Mouse (Mus musculus): Measurements from ENCODE around the gene Myo1d. TPM values are rescaled to one million over a fixed set of nuclear protein-coding genes. Genes with fewer than 3 reads are reported as not detected.

The Myo1d gene
- polyA plus RNA-seq, 1 experiment: 5.9 TPM

DNA sequence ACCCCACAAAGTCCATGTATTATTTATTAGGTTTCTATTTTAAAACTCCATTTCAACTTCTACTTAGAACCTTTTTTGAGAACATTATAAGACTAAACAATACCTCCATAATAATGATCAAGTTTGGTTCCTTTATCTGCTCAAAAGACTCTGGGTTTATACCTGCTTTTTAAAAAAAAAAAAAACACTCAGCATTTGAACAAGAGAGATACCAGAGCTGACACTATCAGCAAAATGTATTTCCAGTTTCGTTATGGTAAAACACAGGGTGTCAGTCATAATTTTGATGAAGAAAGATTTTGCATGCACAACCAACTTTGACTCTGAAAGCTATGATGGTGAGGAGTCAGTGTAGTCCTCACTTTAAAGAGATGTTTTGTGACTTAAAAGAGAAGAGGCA, 28.7 kb downstream of the Myo1d start:
- H3K27me3 ChIP-seq (ENCODE audit: control insufficient read depth, insufficient read depth, low read length): no peaks in the 10 kb centered on the region
- no peak overlapping the region for H3K4me3 ChIP-seq (ENCODE audit: control insufficient read depth, insufficient read depth, low read length)
- H3K27ac ChIP-seq (ENCODE audit: control insufficient read depth, insufficient read depth, low read length): no peak overlapping the region
- WGBS: 89% methylated on average over 1 of the region's 1 CpGs
- H3K4me1 ChIP-seq (replicated peaks; ENCODE audit: control insufficient read depth, insufficient read depth, low read length): no peaks in the 10 kb centered on the region
- TF ChIP-seq CTCF (IDR thresholded peaks at IDR 0.05; ENCODE audit: borderline replicate concordance, control insufficient read depth, extremely low read depth, insufficient read depth, low read length, poor library complexity): no peak
- no peak for TF ChIP-seq POLR2A (IDR thresholded peaks at IDR 0.05; ENCODE audit: control insufficient read depth, extremely low read depth, insufficient read depth, low read length, poor library complexity)
- no peaks in the 10 kb centered on the region for H3K36me3 ChIP-seq (ENCODE audit: control insufficient read depth, insufficient read depth, low read length)
- DNase-seq: no peak

- Histone ChIP-seq H3K4me1 (replicated peaks; ENCODE audit: control insufficient read depth, insufficient read depth, low read length) (no peaks in the 10 kb centered on the region), H3K27ac (ENCODE audit: control insufficient read depth, insufficient read depth, low read length) (no peak overlapping the region), H3K27me3 (ENCODE audit: control insufficient read depth, insufficient read depth, low read length) (no peaks in the 10 kb centered on the region), H3K4me3 (ENCODE audit: control insufficient read depth, insufficient read depth, low read length) (no peak overlapping the region), H3K36me3 (ENCODE audit: control insufficient read depth, insufficient read depth, low read length) (no peaks in the 10 kb centered on the region)
- 95% methylated on average over 1 of the region's 1 CpGs for WGBS
- no peak for DNase-seq
- TF ChIP-seq POLR2A (IDR thresholded peaks at IDR 0.05; ENCODE audit: control insufficient read depth, extremely low read depth, insufficient read depth, low read length, poor library complexity) (no peak), CTCF (IDR thresholded peaks at IDR 0.05; ENCODE audit: borderline replicate concordance, control insufficient read depth, extremely low read depth, insufficient read depth, low read length, poor library complexity) (no peak)
Measured at GRCm38 (mm10) chr11:80749187-80749586, 30.6 kb downstream of the Myo1d start.

DNA sequence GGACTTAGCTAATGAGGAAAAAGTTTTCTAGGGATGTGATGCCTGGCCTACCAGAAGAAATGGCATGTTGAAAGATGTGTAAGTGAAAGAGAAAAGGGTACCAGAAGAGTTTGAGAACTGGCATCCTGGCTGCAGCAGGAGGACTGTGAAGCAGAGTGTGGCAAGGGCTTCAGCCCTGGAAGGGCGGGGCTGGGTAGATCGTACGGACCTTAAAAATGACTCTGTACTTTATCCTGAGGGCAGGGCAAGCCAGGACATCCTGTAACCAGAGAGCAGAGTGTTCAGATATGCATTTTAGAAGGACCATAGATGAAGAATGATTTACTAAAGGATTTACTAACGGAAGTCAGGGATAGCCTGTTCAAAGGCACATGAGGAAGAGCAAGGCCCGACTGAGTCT, 34.4 kb downstream of the Myo1d start:
- Histone ChIP-seq H3K4me3 (ENCODE audit: control insufficient read depth, insufficient read depth, low read length) (no peak overlapping the region), H3K27ac (ENCODE audit: control insufficient read depth, insufficient read depth, low read length) (no peak overlapping the region), H3K27me3 (ENCODE audit: control insufficient read depth, insufficient read depth, low read length) (no peaks in the 10 kb centered on the region), H3K4me1 (replicated peaks; ENCODE audit: control insufficient read depth, insufficient read depth, low read length) (no peaks in the 10 kb centered on the region), H3K36me3 (ENCODE audit: control insufficient read depth, insufficient read depth, low read length) (no peaks in the 10 kb centered on the region)
- no peak for TF ChIP-seq POLR2A (IDR thresholded peaks at IDR 0.05; ENCODE audit: control insufficient read depth, extremely low read depth, insufficient read depth, low read length, poor library complexity)
- no peak for TF ChIP-seq CTCF (IDR thresholded peaks at IDR 0.05; ENCODE audit: borderline replicate concordance, control insufficient read depth, extremely low read depth, insufficient read depth, low read length, poor library complexity)
- 92% methylated on average over 5 of the region's 5 CpGs for WGBS
- DNase-seq: no peak

DNA sequence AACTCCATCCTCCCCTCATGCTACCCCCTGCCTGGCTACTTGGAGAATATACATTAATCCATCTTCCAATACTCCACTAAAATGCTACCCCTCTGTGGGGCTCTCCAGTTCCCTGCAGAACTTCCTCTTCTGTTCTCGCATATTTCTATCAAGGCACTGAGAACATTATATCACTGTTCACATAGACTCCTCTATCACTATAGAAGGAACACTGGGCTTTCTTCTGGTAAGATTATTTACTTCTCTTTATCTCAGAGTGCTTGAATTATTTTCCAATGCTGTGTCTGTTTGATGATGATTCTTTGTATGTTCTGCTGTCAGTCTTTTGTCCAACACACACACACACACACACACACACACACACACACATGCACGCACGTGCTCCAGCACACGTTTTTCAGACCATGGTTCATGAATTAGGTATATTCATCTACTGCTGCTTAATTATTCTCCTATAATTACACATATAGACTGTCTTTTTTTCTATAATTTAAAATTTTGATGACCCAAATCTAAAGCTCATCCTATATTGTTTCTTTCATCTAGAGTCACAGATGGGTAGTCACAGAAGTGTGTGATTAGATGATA, 35.9 kb downstream of the Myo1d start:
- H3K36me3 ChIP-seq (ENCODE audit: control insufficient read depth, insufficient read depth, low read length): no peaks in the 10 kb centered on the region
- DNase-seq: no peak
- WGBS: 55% methylated on average over 4 of the region's 4 CpGs
- no peaks in the 10 kb centered on the region for H3K27me3 ChIP-seq (ENCODE audit: control insufficient read depth, insufficient read depth, low read length)
- no peak overlapping the region for H3K27ac ChIP-seq (ENCODE audit: control insufficient read depth, insufficient read depth, low read length)
- no peaks in the 10 kb centered on the region for H3K4me1 ChIP-seq (replicated peaks; ENCODE audit: control insufficient read depth, insufficient read depth, low read length)
- TF ChIP-seq CTCF (IDR thresholded peaks at IDR 0.05; ENCODE audit: borderline replicate concordance, control insufficient read depth, extremely low read depth, insufficient read depth, low read length, poor library complexity) (no peak), POLR2A (IDR thresholded peaks at IDR 0.05; ENCODE audit: control insufficient read depth, extremely low read depth, insufficient read depth, low read length, poor library complexity) (no peak)
- H3K4me3 ChIP-seq (ENCODE audit: control insufficient read depth, insufficient read depth, low read length): no peak overlapping the region

DNA sequence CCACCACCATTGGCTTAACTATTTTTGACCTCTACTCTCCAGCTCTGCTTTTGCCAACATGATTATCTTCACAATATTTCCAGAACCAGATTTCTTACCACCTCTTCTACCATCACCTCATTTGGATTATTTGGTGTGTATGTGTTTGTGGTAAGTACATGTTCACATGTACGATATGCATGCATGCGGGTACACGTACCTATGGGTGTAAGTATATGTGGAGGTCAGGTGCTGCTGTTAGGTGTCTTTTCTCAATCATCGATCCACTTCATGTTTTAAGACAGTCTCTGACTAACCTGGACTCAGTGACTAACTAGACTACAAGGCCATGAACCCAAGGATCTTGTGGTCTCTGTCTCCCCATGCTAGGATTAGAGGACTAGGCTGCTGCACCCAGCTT, 37.4 kb downstream of the Myo1d start:
- no peak for DNase-seq
- Histone ChIP-seq H3K36me3 (ENCODE audit: control insufficient read depth, insufficient read depth, low read length) (no peaks in the 10 kb centered on the region), H3K4me3 (ENCODE audit: control insufficient read depth, insufficient read depth, low read length) (no peak overlapping the region), H3K4me1 (replicated peaks; ENCODE audit: control insufficient read depth, insufficient read depth, low read length) (no peaks in the 10 kb centered on the region), H3K27ac (ENCODE audit: control insufficient read depth, insufficient read depth, low read length) (no peak overlapping the region), H3K27me3 (ENCODE audit: control insufficient read depth, insufficient read depth, low read length) (no peaks in the 10 kb centered on the region)
- TF ChIP-seq CTCF (IDR thresholded peaks at IDR 0.05; ENCODE audit: borderline replicate concordance, control insufficient read depth, extremely low read depth, insufficient read depth, low read length, poor library complexity): no peak
- no peak for TF ChIP-seq POLR2A (IDR thresholded peaks at IDR 0.05; ENCODE audit: control insufficient read depth, extremely low read depth, insufficient read depth, low read length, poor library complexity)
- WGBS: 96% methylated on average over 4 of the region's 4 CpGs

DNA sequence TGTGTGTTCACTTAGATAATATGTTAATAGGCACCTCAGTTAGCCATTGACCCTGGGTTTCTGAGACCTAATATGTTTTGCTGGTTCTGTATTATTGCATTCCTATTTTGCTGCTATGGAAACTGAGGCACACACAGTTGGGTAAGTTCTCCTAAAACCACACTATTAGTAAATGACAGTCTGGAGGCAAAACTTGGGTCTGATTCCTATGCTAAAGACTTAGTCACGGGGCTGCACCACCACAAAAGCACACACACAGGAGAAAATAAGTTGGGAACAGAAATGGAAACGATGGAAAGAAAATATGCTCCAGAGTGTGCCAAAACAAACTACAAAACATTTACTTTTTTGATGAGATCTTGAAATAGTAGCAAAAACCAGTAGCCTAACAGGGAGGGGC, 45.1 kb downstream of the Myo1d start:
- Histone ChIP-seq H3K27ac (ENCODE audit: control insufficient read depth, insufficient read depth, low read length) (no peak overlapping the region), H3K4me1 (replicated peaks; ENCODE audit: control insufficient read depth, insufficient read depth, low read length) (no peaks in the 10 kb centered on the region), H3K36me3 (ENCODE audit: control insufficient read depth, insufficient read depth, low read length) (no peaks in the 10 kb centered on the region), H3K27me3 (ENCODE audit: control insufficient read depth, insufficient read depth, low read length) (no peaks in the 10 kb centered on the region; the same call in 1 of the 2 replicates), H3K4me3 (ENCODE audit: control insufficient read depth, insufficient read depth, low read length) (no peak overlapping the region)
- 92% methylated on average over 2 of the region's 2 CpGs for WGBS
- DNase-seq: no peak
- TF ChIP-seq POLR2A (IDR thresholded peaks at IDR 0.05; ENCODE audit: control insufficient read depth, extremely low read depth, insufficient read depth, low read length, poor library complexity) (no peak), CTCF (IDR thresholded peaks at IDR 0.05; ENCODE audit: borderline replicate concordance, control insufficient read depth, extremely low read depth, insufficient read depth, low read length, poor library complexity) (no peak)

DNA sequence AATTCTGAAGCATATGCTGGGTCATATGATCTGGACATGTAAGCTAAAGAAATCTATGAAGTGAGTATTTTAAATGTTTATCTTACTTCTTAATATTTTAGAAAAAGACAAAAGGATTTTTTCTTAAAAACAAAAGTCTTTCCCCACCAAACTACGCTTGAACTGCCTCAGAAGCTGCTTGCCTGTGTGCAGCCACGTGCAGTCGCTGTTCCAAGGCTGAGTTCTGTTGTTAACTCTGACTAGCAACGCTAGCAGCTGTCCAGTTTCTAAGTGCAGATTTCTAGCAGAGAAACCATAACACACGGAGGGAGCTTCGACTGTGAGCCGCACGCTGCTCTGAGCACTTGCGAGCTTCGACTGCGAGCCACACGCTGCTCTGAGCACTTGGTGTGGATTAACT, 55.1 kb downstream of the Myo1d start:
- H3K27ac ChIP-seq (ENCODE audit: control insufficient read depth, insufficient read depth, low read length): no peak overlapping the region
- no peaks in the 10 kb centered on the region for H3K36me3 ChIP-seq (ENCODE audit: control insufficient read depth, insufficient read depth, low read length)
- H3K27me3 ChIP-seq (ENCODE audit: control insufficient read depth, insufficient read depth, low read length): no peaks in the 10 kb centered on the region
- no peak for DNase-seq
- no peak for TF ChIP-seq CTCF (IDR thresholded peaks at IDR 0.05; ENCODE audit: borderline replicate concordance, control insufficient read depth, extremely low read depth, insufficient read depth, low read length, poor library complexity)
- no peak for TF ChIP-seq POLR2A (IDR thresholded peaks at IDR 0.05; ENCODE audit: control insufficient read depth, extremely low read depth, insufficient read depth, low read length, poor library complexity)
- no peak overlapping the region for H3K4me3 ChIP-seq (ENCODE audit: control insufficient read depth, insufficient read depth, low read length)
- WGBS: 91% methylated on average over 12 of the region's 12 CpGs
- H3K4me1 ChIP-seq (replicated peaks; ENCODE audit: control insufficient read depth, insufficient read depth, low read length): no peaks in the 10 kb centered on the region
